Mouse (Mus musculus) liver, embryonic 14.5 days (tissue): Measurements from ENCODE around the gene Atf7ip.

Source experiments
- CTCF ChIP-seq: IDR thresholded peaks from 2 replicates; pipeline ENCODE4 v1.5.1; 2016; ENCODE audit warnings: antibody characterized with exemption, low read depth, control low read depth
- EP300 ChIP-seq: IDR thresholded peaks from 2 replicates; pipeline ENCODE4 v1.6.1; 2016; ENCODE audit warnings: antibody characterized with exemption, low read depth

DNA sequence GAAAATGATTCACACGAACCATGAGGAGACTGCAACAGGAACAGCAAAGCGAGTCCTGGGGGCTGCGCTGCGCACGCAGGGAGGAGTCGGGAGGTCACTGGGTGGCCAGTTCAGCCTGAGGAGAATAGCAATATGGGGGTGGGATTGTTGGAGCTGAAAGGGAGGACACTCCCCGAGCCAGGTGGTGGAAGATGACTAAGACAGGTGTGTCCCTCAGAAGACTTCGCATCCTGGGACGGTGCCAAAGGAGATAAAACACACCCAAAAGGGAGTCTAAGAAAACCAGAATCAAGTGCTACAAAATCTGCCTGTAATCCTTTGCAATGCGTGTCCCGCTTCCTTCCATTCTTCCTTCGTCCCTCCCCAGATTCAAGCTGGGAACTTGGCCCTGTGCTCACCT, 119.5 kb downstream of the Atf7ip start:
- TF ChIP-seq EP300 (no peak), CTCF (no peak)
